Mouse (Mus musculus): Measurements from ENCODE around the gene Npb.
"Not testable (repeated sequence)": the region's sequence is repeated elsewhere in the genome, so short reads cannot be mapped to it uniquely, and the experiment has no call there.

Gene Npb

DNA sequence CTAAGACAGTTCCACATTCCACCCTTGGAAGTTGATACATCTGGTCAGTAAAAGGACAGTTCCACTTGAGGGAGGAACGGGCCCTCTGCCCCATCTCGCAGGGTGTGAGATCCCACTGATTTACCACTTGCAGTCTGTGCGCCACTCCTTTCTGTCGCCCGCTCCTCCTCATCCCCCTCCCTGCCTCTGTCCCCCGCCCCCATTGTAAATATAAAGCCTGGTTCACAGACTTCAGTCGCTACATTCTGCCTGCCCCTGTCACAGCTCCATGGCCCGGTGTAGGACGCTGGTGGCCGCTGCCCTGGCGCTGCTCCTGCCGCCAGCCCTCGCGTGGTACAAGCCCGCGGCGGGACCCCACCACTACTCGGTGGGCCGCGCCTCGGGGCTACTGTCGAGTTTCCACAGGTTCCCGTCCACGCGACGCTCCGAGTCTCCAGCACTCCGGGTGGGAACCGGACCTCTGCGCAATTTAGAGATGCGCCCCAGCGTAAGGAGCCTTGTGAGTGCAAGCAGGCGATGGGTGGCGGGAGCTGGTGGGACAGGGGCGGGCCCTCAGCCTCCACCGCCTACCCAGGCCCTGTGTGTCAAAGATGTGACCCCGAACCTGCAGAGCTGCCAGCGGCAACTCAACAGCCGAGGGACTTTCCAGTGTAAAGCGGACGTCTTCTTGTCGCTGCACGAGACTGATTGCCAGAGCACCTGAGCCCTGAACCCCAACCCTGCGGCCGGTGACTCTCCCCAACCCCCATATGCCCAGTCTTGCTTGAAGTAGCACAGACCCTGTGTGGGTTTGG lies at the start of gene Npb:
Gene Npb (plus strand): TSS at position 237 of the 794 bp plus-strand sequence.
- no peak for DNase-seq

DNA sequence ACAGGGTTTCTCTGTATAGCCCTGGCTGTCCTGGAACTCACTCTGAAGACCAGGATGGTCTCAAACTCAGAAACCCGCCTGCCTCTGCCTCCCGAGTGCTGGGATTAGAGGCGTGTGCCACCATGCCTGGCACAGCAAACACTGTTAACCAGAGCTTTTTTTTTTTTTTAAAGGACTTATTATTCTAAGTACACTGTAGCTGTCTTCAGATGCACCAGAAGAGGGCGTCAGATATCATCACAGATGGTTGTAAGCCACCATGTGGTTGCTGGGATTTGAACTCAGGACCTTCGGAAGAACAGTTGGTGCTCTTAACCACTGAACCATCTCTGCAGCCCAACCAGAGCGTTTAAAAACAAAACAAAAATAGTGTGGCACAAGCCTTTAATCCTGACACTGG lies 49.4 kb upstream of the Npb start:
- DNase-seq = not testable (repeated sequence)

DNA sequence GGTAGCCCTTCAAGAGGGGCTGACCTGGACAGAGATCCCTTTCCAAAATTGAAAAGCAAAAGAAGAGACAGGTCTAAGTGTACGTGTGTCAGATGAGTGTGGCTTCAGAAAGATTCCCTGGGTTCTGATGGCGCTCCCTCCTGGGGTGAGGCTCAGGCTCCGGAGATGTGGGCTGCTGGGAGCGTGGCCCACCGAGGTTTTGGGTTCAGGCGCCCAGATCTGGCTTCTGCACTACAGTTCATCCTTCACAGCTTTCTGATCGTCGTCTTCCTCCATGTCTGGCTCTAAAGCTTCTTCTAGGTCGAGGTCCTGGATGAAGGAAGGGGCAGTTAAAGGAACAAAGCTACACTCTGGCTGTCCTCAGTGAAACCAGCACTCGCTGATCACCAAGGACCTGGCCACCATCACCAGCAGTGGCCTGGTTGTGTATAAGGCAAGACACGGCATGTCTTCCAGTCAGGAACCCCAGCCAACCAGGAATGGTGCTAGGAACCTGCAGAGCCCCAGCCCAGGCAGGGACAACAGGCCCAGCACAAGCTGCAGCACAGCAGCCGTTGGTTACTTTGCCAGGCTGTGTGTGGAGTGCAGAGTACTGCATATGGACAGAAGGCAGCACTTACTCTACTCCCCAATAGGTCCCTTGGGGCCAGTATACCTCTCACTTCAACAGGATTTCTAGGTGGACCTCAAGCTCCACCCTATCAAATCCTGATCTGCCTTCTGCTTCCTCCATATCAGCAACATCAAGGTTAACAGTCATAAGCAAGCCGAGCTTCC lies 47.1 kb upstream of the Npb start:
- DNase-seq = no peak

DNA sequence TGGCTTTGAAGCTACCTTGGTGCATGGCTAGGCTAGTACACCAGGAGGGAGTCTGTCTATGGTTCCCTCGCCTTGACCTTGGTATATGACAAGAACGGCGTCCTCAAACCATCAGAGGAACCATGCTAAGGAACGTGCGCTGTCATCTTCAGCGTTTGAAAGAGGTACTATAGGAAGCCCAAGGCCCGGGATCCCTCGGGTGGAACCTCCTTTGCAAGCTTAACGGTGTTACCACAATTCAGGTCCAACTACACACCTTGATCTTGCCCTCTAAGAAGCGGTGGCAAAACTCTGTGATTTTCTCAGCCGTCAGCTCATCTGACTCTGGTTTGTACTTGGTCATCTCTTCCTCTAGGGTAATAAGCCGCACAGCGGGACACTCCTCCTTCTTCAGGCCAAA lies 45.3 kb upstream of the Npb start:
- DNase-seq = no peak

DNA sequence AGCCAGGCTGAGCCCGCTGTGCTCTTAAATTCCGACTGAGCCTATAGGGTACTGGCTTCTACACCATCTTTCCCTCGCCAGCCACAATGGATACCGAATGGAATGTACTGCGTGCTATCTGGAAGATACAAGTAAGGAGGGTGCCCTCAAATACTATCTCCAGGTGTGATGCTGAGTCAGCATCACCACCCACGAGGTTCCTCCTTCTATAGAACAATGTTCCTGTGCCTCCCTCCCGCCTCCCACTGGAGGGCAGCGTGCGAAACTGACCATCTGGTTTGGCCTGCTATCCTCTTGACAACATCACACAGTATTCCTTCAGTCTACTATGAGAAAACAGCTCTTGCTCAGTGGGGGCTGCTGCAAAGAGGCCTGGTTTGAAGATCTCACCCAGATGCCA lies 43.2 kb upstream of the Npb start:
- DNase-seq = no peak

DNA sequence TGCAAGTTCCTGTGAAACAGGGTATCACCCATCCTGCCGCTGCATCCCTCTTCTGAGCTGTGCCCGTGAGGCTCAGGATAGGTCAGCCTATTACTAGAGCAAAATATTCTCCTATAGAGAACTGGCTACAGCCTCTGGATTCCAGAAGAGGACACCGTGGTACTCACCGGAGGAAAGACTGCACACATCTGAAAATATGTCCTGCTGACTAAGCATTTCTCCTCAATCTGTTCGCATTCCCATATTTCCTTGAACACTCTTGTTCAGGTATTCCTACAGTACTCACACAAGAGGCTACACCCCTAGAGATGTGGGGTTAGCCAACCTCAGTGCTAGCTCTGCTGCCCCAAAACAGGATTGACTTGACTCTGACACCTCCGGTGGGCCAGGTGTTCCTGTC lies 40.0 kb upstream of the Npb start:
- no peak for DNase-seq

DNA sequence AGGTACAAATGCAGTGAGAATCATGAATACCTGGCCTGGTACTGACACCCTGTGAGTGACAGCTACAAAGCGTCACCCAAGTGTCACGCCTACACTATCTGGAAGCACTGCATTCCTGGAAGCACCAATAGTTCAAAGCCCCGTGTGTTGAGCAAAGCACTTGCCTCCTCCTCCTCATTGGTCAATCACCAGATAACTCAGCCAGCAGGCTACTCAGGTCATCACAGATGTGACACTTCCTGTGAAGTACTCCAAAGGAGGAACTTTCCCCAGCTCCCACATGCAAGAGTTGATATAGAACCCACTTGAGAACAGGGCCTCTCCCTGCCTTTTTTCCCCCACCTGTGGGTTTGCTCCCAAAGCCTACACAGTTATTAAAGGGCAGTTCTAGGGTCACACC lies 37.2 kb upstream of the Npb start:
- DNase-seq = no peak

DNA sequence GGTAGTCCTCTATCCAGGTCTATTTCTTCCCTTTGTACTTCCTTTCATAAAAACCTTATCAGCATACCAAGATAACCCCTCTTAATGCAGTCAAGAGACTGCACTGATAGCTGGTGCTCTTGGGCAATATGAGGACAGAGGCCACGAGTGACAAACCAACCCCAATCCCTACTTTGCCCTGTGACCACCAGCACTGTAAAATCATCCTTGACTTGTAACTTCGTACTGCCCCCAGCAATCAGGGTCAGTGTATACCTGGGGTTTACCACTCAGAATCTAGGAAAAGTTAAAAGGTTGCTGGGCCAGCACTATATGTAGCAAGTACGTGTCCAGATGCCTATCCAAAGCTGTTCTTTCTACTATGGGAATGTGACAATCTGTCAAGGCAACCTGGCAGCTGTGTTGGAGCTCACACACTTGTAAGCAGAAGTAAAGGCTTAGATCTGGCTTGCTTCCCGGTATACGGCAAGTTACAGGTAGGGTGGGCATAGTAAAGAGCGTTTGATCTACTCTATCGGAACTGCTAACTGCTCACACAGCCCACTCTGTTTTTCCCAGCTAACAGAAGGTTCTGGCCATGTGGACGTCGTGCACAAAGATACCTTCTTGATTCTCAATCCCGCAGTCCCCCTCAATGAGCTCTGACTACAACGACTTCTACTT lies 36.4 kb upstream of the Npb start:
- no peak for DNase-seq

DNA sequence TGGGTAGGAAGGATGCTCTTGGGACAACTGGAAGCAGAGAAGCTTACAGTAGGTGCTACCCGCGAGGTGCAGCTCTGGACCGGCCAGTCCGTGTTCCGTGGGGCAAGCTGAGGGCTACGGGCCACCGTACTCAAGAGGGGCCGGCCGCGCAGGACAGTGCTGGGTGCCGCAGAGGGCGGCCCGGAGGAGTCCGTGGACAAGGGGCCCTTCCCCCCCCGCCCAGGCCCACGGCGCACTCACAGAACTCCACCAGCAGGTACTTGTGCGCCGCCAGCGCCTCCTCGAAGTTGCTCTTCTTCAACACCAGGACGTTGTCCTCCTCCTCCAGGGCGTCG lies 35.9 kb upstream of the Npb start:
- DNase-seq = no peak

DNA sequence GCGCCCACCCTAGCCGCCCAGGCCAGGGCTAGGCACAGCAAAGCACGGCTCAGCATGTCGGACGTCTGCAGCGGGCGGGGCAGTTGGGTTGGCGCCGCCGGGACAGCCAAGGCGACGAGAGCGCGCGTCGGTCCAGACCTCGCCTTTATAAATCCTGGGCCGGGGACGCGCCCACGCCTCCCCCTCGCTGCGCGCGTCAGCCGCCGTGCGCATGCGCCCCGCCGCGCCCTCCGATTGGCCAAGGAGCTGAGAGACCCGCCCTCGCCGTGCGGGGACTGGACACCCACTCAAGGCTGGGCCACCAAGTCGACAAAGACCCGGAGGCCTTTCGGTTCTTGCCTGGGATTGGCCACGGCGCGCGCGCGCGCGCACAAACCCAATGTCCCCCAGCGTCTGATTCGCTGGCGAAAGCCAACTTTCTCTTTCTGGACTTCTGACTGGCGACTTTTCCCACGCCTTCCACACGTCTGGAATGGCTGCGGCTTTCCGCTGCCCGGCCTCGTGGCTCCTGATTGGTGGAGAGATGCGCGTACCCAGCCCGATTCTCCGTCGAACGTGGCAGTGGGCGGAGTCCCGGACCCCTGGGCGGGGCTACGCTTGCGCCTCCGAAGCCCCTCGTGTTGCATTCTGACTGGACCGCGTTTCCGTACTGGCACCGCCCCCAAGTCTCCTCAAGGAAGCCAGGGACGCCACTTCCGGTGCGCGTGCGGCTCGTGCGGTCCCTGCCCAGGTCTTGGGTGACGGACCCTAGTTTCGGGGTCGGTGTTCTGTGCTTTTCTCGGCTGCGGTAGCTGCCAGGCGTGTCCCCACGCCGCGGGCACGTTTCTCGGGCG lies 35.3 kb upstream of the Npb start, which contains the start of gene P4hb:
Gene P4hb (minus strand): TSS at position 502 of the 833 bp plus-strand sequence.
- DNase-seq = peak; percentile 100

DNA sequence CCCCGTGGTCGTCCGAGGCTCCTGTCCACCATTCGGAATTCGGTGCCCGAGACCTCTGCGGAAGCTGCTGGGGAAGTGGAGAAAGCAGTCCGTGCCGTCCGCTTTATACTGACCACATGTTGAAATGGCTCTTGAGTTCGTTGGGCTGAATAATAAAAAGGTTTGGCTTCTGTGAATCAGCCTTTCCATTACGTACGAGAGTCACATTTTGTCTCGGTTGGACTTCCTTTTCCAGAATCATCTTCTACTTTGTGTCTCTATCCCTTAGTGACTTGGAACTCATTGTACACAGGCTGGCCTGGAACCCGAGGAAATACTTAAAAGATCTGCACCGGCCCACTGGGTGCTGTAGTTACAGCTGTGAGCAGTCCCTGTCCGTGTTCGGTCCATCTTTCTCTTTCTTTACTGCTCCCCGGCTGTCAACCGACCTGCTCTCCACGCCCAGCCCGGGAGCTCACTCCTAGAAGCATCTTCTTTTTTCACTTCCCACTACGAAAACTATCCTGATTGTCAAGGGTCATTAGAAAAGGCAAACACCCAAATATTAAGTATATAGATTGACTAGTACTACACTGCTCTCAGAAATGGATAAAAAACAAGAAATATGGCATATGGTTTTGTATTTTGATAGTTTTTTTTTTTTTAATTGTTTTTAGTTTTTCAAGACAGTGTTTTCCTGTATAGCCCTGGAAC lies 34.5 kb upstream of the Npb start:
- no peak for DNase-seq

DNA sequence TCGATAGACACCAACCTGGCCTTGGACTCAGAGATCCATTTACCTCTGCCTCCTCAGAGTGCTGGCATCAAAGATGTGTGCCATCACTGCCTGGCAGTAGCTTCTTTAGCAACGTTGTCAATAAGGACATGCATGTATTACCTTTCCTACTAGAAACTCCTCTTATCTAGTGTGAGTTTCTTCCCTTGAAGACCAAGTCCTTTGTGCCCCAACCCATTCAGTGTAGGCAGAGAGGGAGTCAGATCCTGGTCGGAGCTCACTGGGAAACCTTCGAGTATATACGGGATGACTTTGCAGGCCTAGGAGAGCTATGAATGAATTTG lies 34.0 kb upstream of the Npb start:
- DNase-seq = no peak

DNA sequence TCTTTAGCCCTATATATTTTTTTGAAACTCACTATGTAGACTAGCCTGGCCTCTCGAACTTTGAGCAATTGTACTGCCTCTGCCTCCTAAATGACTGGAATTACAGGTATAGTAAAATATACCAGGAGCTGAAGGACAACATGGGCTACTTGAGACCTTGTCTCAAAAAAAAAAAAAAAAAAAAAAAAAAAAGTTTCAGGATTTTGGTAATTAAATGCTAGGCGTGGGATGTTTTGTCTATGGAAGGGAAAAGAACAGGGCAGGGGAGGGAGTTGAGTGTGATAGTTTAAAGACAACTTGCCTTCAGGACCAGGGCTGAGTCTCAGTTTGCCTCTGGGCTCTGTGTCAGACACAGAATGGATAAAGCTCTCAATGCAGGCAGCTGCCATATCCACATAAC lies 33.2 kb upstream of the Npb start:
- no peak for DNase-seq

DNA sequence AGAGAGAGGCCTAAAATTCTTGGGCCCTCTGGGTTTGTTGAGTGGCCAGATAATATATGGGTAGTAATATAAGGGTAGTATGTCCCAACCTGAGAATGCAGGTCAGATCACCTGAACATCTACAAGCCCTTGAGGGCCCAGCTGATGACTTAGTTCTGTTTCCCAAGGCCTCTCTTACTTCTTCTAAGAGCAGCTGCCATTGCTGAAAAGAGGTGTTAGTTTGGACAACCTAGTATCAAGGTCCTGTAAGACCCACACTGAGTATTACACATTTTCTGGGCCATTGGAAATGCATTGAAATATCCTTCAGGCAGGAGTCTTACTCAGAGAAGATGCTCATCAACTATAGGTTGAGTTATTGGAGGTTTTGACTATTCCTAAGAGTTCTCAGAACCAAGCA lies 32.3 kb upstream of the Npb start:
- no peak for DNase-seq

DNA sequence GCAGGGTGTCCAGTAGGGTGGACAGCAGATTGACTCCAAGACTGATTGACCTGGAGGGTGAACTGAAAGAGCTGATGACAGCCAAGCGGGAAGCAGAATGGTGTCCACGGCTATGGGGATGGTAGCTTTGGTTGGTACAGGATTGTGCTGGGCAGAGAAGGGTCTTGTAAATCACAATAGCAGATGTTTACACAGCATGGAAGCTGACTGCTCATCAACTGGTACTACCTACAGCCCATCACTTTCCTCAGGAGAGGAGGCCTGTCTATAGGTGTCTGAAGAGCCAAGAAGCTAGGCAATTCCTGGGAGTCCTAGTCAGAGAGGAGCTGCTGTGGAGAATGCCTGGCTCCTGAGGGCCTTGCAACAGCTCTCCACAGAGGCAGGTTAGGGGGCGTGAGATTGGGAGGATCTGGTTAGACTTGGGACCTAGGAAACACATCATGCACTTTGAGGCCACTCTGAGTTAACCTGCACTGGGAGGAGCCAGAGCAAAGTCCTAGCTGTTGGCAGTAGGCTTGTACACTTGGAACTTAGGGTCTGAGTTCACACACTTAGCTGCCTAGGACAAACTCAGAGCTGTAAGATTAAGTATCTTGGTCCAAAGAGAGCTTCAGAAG lies 31.8 kb upstream of the Npb start:
- no peak for DNase-seq

DNA sequence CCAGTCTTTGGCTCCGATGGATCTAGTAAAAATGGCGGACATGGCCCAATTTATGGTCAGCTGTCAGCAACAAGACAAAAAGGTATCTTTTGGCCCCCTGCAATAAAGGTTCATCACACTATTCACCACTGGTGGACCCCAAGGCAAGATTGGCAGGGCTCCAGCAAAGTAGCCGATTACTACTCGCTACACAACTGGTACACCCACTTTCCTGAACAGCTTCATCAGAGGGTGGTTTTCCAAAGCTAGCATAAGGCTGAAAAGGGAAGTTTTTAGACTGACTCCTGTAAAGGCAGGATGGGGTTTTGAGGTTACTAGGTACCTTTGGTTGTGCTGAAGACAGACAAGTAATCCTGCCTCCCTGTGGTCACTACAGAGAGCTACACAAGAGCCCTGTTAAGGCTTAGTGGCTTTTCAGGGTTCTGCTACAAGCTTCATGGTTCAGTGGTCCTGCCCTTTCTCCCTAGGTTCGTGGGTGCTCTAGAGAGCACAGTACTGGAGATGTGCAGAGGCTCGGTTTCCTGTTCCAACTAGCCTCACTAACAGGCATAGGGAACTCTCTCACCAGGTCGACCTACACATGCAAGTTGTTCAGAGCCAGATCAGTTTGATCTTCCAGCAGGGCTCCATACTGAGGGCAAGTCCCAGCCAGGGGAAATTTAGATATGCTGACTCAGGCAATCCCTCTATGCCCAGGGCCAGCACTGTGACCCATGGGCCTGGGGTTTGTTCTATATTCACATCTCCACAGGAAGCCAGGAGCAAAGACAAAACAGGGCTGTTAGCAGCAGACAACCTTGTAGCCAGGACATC lies 30.9 kb upstream of the Npb start:
- DNase-seq = no peak

DNA sequence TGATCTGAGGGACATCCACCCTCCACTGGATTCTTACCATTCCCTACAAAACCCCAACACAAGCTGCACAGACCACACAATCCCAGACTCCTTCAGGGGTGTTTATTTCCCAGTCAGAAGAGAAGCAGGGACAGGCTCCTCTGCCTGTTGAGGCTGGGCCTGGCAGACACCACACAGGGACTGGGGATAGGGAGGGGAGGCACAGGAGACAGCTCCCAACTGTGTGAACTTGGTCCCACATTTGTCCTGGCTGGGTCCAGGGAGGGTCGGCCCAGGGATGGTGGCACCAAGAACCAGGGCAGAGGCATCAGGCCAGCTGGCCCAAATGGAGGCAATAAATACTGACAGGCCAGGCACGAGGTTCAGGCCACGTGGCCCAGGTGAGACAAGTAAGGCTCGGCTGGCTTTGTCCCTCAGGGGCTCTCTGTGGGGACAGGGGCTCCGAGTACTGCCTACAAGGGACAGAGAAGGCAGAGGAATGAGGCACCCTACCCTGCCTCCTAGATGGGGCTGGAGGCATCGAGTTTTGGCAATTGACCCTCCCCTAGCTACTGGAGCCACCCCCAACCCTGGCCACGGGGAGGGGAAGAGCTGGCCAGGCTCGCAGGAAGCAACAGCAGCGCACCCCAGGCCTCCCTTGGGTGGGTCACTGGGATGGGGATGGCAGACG lies 30.1 kb upstream of the Npb start:
- no peak for DNase-seq

DNA sequence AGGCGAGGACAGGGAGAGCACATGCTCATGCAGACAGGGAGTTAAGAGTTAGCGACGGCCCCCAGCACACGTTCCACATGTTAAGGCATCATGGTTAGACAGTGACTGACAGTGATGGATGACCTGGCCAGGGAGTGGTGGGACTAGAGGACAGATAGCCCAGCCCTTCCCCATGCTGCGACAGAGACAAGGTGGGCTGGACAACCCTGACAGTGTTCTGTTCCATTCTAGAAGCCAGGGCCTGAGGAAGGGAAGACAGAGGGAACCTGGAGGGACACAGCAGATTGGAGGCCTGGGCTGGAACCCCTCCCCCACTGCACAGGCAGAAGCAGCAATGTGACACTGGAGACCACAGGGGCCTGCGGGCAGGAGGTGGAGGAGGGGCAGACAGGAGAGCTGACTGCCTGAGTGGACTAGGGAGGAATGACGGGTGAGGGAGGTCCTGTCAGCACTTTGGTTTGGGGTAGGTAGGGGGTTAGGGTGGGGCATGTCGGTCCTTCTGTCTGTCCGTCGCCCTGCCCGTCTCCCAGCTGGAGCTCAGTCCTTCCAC lies 29.5 kb upstream of the Npb start:
- DNase-seq = no peak

DNA sequence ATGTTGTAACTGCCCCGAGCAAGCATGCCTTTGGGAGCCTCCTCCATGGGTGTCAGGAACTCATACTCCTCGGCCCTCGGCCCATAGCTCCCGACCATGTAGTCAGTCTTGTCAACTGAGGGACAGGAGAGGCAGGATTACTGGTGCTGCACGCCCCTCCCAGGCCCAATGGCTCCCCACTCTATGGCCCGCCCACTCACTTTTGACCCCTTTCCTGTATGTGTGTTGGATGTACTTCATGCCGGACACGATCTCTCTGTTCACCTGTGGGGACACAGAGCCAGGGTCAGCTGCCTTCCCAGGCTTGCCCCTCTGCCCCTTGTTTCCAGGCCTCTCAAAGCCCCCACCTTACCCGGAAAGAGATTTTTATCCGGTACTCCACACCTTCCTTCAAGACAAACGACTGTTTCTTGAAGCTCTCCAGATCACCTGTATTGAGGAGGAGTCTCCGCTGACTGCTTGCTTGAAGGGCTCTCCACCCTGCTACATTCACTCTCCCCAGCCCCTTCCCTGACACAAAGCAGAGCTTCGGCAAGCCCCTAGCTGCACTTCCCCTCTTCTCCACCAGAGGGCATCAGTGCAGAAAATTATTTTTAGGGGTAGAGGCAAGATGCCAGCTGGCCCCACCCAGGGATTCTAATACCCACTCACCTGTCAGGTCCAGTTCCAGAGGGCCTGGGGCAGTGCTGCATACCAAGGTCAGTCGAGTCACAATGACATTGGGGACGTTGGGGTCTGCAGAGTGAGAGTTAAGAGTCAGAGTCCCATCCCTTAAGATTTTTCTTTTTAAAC lies 28.8 kb upstream of the Npb start:
- DNase-seq = peak; percentile 67

All from right cerebral cortex, adult 18-20 months (tissue).